Mouse (Mus musculus) limb, embryonic 13.5 days (tissue): ENCODE results near the gene Btg2. TPM values are rescaled to one million over a fixed set of nuclear protein-coding genes. Genes with fewer than 3 reads are reported as not detected.

ENCODE experiments used
- ATAC-seq: fragments of 200-750 bp; cut with Nextera tagmentation; 2 replicates; pipeline ENCODE4 v1.8.0; 2017; ENCODE audit warnings: low read depth, moderate number of reproducible peaks, moderate TSS enrichment; ENCODE audit not compliant: low FRiP score
- H3K27ac ChIP-seq: fragments of 300-500 bp; sonication (generic); 2 replicates; pipeline ENCODE4 v1.5.1; 2015; ENCODE audit warnings: inconsistent platforms, mild to moderate bottlenecking, moderate library complexity
- H3K27me3 ChIP-seq: fragments of 300-500 bp; sonication (generic); 2 replicates; pipeline ENCODE4 v1.6.1; 2015; ENCODE audit warnings: mild to moderate bottlenecking, inconsistent platforms
- H3K36me3 ChIP-seq: fragments of 300-500 bp; sonication (generic); 2 replicates; pipeline ENCODE4 v1.6.1; 2015; ENCODE audit warnings: inconsistent platforms, mild to moderate bottlenecking, moderate library complexity
- H3K4me1 ChIP-seq: fragments of 300-500 bp; sonication (generic); 2 replicates; pipeline ENCODE4 v1.6.1; 2015; ENCODE audit warnings: inconsistent platforms
- H3K4me2 ChIP-seq: fragments of 300-500 bp; sonication (generic); replicated peaks from 2 replicates; pipeline ENCODE4 v1.6.1; 2015; ENCODE audit warnings: inconsistent platforms, mild to moderate bottlenecking, moderate library complexity
- H3K4me3 ChIP-seq: fragments of 300-500 bp; sonication (generic); 2 replicates; pipeline ENCODE4 v1.5.1; 2015; ENCODE audit warnings: moderate library complexity, mild to moderate bottlenecking, inconsistent platforms
- H3K9ac ChIP-seq: fragments of 300-500 bp; sonication (generic); 2 replicates; pipeline ENCODE4 v1.6.1; 2015; ENCODE audit warnings: mild to moderate bottlenecking, inconsistent platforms
- H3K9me3 ChIP-seq: fragments of 300-500 bp; sonication (generic); 2 replicates; pipeline ENCODE4 v1.6.1; 2016; ENCODE audit warnings: inconsistent platforms
- WGBS: fragments of 180-500 bp; shearing (Covaris S2); methylation state at CpG from one replicate; pipeline ENCODE4 v1.1.7; 2015; 5-methylcytosine and 5-hydroxymethylcytosine counted together
- polyA plus RNA-seq: library from polyadenylated mRNA; unstranded; fragments of >200 nt; fragmentation: Nextera tagmentation; extraction: Ambion mirVana; gene quantifications from 2 replicates; pipeline ENCODE4 v1.2.1, GENCODE M21; 2015

The Btg2 gene
- polyA plus RNA-seq, 1 experiment from 2014 or later: 28.2 TPM

- WGBS: 2% methylated on average over 5 of the region's 5 CpGs
- ATAC-seq: peak; percentile 59; the same call in 1 of the 2 replicates
- peaks cover 12% of the 10 kb centered on the region; the same call in 1 of the 2 replicates for H3K27me3 ChIP-seq
Observed at GRCm38 (mm10) chr1:134048759-134049158, 30.2 kb downstream of the Btg2 start.

GRCm38 (mm10) chr1:134047431-134047830, 31.5 kb downstream of the Btg2 start:
- Histone ChIP-seq H3K4me1 (peaks cover 23% of the 10 kb centered on the region), H3K9ac (no peak overlapping the region)
- WGBS: 81% methylated on average over 6 of the region's 6 CpGs

More at GRCm38 (mm10) chr1:134048759-134049158, 30.2 kb downstream of the Btg2 start:
- no peaks in the 10 kb centered on the region for H3K9me3 ChIP-seq
- H3K36me3 ChIP-seq: no peaks in the 10 kb centered on the region
- H3K4me1 ChIP-seq: peaks cover 10% of the 10 kb centered on the region
- H3K4me3 ChIP-seq: no peak overlapping the region
- no peak overlapping the region for H3K27ac ChIP-seq
- H3K4me2 ChIP-seq: no peak overlapping the region
- no peak overlapping the region for H3K9ac ChIP-seq

GRCm38 (mm10) chr1:134046387-134046786, 32.5 kb downstream of the Btg2 start:
- no peak for ATAC-seq
- Histone ChIP-seq H3K4me1 (peaks cover 33% of the 10 kb centered on the region), H3K9me3 (no peaks in the 10 kb centered on the region), H3K27me3 (peaks cover 12% of the 10 kb centered on the region; the same call in 1 of the 2 replicates), H3K36me3 (no peaks in the 10 kb centered on the region), H3K27ac (no peak overlapping the region), H3K4me2 (peak overlapping the region; percentile 58), H3K4me3 (peak overlapping the region; percentile 14; the same call in 1 of the 2 replicates), H3K9ac (no peak overlapping the region)
- WGBS: 20% methylated on average over 23 of the region's 23 CpGs

More at GRCm38 (mm10) chr1:134047431-134047830, 31.5 kb downstream of the Btg2 start:
- peaks cover 12% of the 10 kb centered on the region; the same call in 1 of the 2 replicates for H3K27me3 ChIP-seq
- H3K9me3 ChIP-seq: no peaks in the 10 kb centered on the region
- no peak overlapping the region for H3K4me2 ChIP-seq
- no peaks in the 10 kb centered on the region for H3K36me3 ChIP-seq
- no peak overlapping the region for H3K27ac ChIP-seq
- no peak for ATAC-seq
- H3K4me3 ChIP-seq: no peak overlapping the region

- no peak overlapping the region for H3K27ac ChIP-seq
- H3K4me2 ChIP-seq: peak overlapping the region; percentile 58
- peak overlapping the region; percentile 14; the same call in 1 of the 2 replicates for H3K4me3 ChIP-seq
- peaks cover 35% of the 10 kb centered on the region for H3K4me1 ChIP-seq
- no peak overlapping the region for H3K9ac ChIP-seq
- H3K36me3 ChIP-seq: no peaks in the 10 kb centered on the region
- WGBS: 6% methylated on average over 6 of the region's 9 CpGs
- H3K27me3 ChIP-seq: peaks cover 12% of the 10 kb centered on the region; the same call in 1 of the 2 replicates
- peak; percentile 48 for ATAC-seq
- no peaks in the 10 kb centered on the region for H3K9me3 ChIP-seq
Observed at GRCm38 (mm10) chr1:134045971-134046370, 32.9 kb downstream of the Btg2 start.

GRCm38 (mm10) chr1:134044805-134045204, 34.1 kb downstream of the Btg2 start:
- H3K4me2 ChIP-seq: no peak overlapping the region
- peaks cover 36% of the 10 kb centered on the region for H3K4me1 ChIP-seq
- no peak overlapping the region for H3K4me3 ChIP-seq
- peaks cover 8% of the 10 kb centered on the region; the same call in 1 of the 2 replicates for H3K27me3 ChIP-seq
- no peak for ATAC-seq
- WGBS: 86% methylated on average over 6 of the region's 6 CpGs
- H3K27ac ChIP-seq: no peak overlapping the region
- H3K9me3 ChIP-seq: no peaks in the 10 kb centered on the region
- no peaks in the 10 kb centered on the region for H3K36me3 ChIP-seq
- no peak overlapping the region for H3K9ac ChIP-seq

GRCm38 (mm10) chr1:134042341-134042740, 36.6 kb downstream of the Btg2 start:
- Histone ChIP-seq H3K9me3 (no peaks in the 10 kb centered on the region), H3K4me3 (no peak overlapping the region), H3K4me2 (no peak overlapping the region), H3K36me3 (no peaks in the 10 kb centered on the region), H3K4me1 (peaks cover 47% of the 10 kb centered on the region), H3K27me3 (peaks cover 6% of the 10 kb centered on the region; the same call in 1 of the 2 replicates), H3K27ac (no peak overlapping the region), H3K9ac (peak overlapping the region; percentile 48; the same call in 1 of the 2 replicates)
- 15% methylated on average over 1 of the region's 1 CpGs for WGBS
- ATAC-seq: no peak

- H3K27ac ChIP-seq: no peak overlapping the region
- H3K9ac ChIP-seq: peak overlapping the region; percentile 48; the same call in 1 of the 2 replicates
- 0 out of 2 replicates have a peak, but pooled peaks cover 2% of the 10 kb centered on the region for H3K27me3 ChIP-seq
- H3K4me2 ChIP-seq: no peak overlapping the region
- H3K36me3 ChIP-seq: no peaks in the 10 kb centered on the region
- no peak overlapping the region for H3K4me3 ChIP-seq
- peaks cover 52% of the 10 kb centered on the region for H3K4me1 ChIP-seq
- no peaks in the 10 kb centered on the region for H3K9me3 ChIP-seq
- ATAC-seq: no peak
- 49% methylated on average over 2 of the region's 2 CpGs for WGBS
Observed at GRCm38 (mm10) chr1:134041900-134042299, 37.0 kb downstream of the Btg2 start.

- Histone ChIP-seq H3K4me3 (no peak overlapping the region), H3K9ac (no peak overlapping the region), H3K27me3 (no peaks in the 10 kb centered on the region), H3K9me3 (no peaks in the 10 kb centered on the region), H3K4me1 (peaks cover 52% of the 10 kb centered on the region), H3K4me2 (peak overlapping the region; percentile 57), H3K27ac (no peak overlapping the region), H3K36me3 (no peaks in the 10 kb centered on the region)
- WGBS: 87% methylated on average over 2 of the region's 2 CpGs
- ATAC-seq: no peak
Observed at GRCm38 (mm10) chr1:134039361-134039760, 39.6 kb downstream of the Btg2 start.

GRCm38 (mm10) chr1:134038336-134038735, 40.6 kb downstream of the Btg2 start:
- no peak for ATAC-seq
- H3K9me3 ChIP-seq: no peaks in the 10 kb centered on the region
- H3K9ac ChIP-seq: peak overlapping the region; percentile 36; the same call in 1 of the 2 replicates
- H3K4me1 ChIP-seq: peaks cover 47% of the 10 kb centered on the region
- no peaks in the 10 kb centered on the region for H3K27me3 ChIP-seq
- 90% methylated on average over 4 of the region's 4 CpGs for WGBS
- H3K4me3 ChIP-seq: peak overlapping the region; percentile 36
- H3K36me3 ChIP-seq: no peaks in the 10 kb centered on the region
- H3K27ac ChIP-seq: peak overlapping the region; percentile 89
- H3K4me2 ChIP-seq: peak overlapping the region; percentile 57

- Histone ChIP-seq H3K27ac (peak within 1 kb of the TSS; percentile 89), H3K4me3 (peak within 1 kb of the TSS; percentile 36), H3K9me3 (no peaks in the 10 kb centered on the region), H3K4me2 (peak within 1 kb of the TSS; percentile 57), H3K9ac (peak within 1 kb of the TSS; percentile 56), H3K36me3 (no peaks in the 10 kb centered on the region), H3K4me1 (peaks cover 36% of the 10 kb centered on the region), H3K27me3 (no peaks in the 10 kb centered on the region)
- 13% methylated on average over 9 of the region's 9 CpGs for WGBS
- peak; percentile 77 for ATAC-seq
Observed at GRCm38 (mm10) chr1:134037172-134037571, 41.7 kb downstream of the Btg2 start, which contains the start of gene Fmod. Gene Fmod (plus strand): TSS chr1:134037254.

GRCm38 (mm10) chr1:134036492-134036891, 42.4 kb downstream of the Btg2 start:
- WGBS: 71% methylated on average over 2 of the region's 2 CpGs
- H3K9me3 ChIP-seq: no peaks in the 10 kb centered on the region
- no peaks in the 10 kb centered on the region for H3K36me3 ChIP-seq
- H3K4me2 ChIP-seq: no peak overlapping the region
- no peak overlapping the region for H3K9ac ChIP-seq
- H3K27ac ChIP-seq: peak overlapping the region; percentile 89
- H3K27me3 ChIP-seq: no peaks in the 10 kb centered on the region
- no peak overlapping the region for H3K4me3 ChIP-seq
- no peak for ATAC-seq
- peaks cover 29% of the 10 kb centered on the region for H3K4me1 ChIP-seq

GRCm38 (mm10) chr1:134028161-134028846, 50.6 kb downstream of the Btg2 start:
- Histone ChIP-seq H3K4me3 (no peak overlapping the region), H3K4me2 (no peak overlapping the region), H3K9me3 (no peaks in the 10 kb centered on the region), H3K27ac (no peak overlapping the region), H3K27me3 (no peaks in the 10 kb centered on the region; the same call in 1 of the 2 replicates), H3K4me1 (no peaks in the 10 kb centered on the region), H3K9ac (no peak overlapping the region), H3K36me3 (no peaks in the 10 kb centered on the region)
- WGBS: 75% methylated on average over 14 of the region's 14 CpGs
- no peak for ATAC-seq
